Comparison of ENCODE assay signal across 17 mouse cellular contexts in genomic region chr6:99350156-99350555, GRCm38 (mm10).
A peak's percentile ranks its signal among the peaks of the same experiment; 100 is the strongest.
DNase-seq lines count a peak whose midpoint lies in the region; ATAC-seq and TF ChIP-seq lines count a peak whose summit lies in the region.
"Had no signal": no experiment of that assay in that cellular context is flagged by ENCODE, and none has a peak within 500 bp of the region (broad histone marks: within the 10 kb centered on the region; RNA-seq: fewer than 3 reads in every experiment).

No protein-coding gene starts in this region.

- no peaks in the 10 kb centered on the region for H3K4me1 ChIP-seq in embryonic facial prominence, embryonic 11.5 days (ENCODE audit: control insufficient read depth, insufficient read depth, low read length)
- H3K4me1 ChIP-seq in embryonic facial prominence, embryonic 10.5 days = peaks cover 19% of the 10 kb centered on the region
- H3K4me1 ChIP-seq in heart, embryonic 16.5 days (ENCODE audit: control insufficient read depth, insufficient read depth, low read length) = peaks cover 18% of the 10 kb centered on the region

- no peaks in the 10 kb centered on the region for H3K36me3 ChIP-seq in embryonic facial prominence, embryonic 11.5 days (replicated peaks; ENCODE audit: control insufficient read depth, insufficient read depth, low read depth, low read length)
- no peaks in the 10 kb centered on the region for H3K36me3 ChIP-seq in embryonic facial prominence, embryonic 10.5 days (replicated peaks)
- H3K36me3 ChIP-seq in heart, embryonic 16.5 days (ENCODE audit: control insufficient read depth, insufficient read depth) = no peaks in the 10 kb centered on the region
- H3K36me3 ChIP-seq: embryonic facial prominence, embryonic 13.5 days had no signal

- no peak overlapping the region for H3K4me3 ChIP-seq in embryonic facial prominence, embryonic 11.5 days (ENCODE audit: low read depth, low read length)
- H3K4me3 ChIP-seq in embryonic facial prominence, embryonic 10.5 days = no peak overlapping the region
- no peak overlapping the region for H3K4me3 ChIP-seq in heart, embryonic 16.5 days (ENCODE audit: low read length)
- no peak overlapping the region for H3K4me3 ChIP-seq in left cerebral cortex, adult 2 months
- H3K4me3 ChIP-seq: embryonic facial prominence, embryonic 13.5 days had no signal

- no peak overlapping the region for H3K9ac ChIP-seq in embryonic facial prominence, embryonic 11.5 days (replicated peaks; ENCODE audit: low read length)
- no peak overlapping the region for H3K9ac ChIP-seq in heart, embryonic 16.5 days (ENCODE audit: low read length)
- H3K9ac ChIP-seq: embryonic facial prominence, embryonic 13.5 days; forebrain, postnatal 0 days had no signal

- no peak overlapping the region for H3K27ac ChIP-seq in embryonic facial prominence, embryonic 11.5 days (replicated peaks; ENCODE audit: low read depth, low read length)
- no peak overlapping the region for H3K27ac ChIP-seq in embryonic facial prominence, embryonic 10.5 days (replicated peaks)
- peak overlapping the region; percentile 63 for H3K27ac ChIP-seq in heart, embryonic 16.5 days (ENCODE audit: low read length)
- no peak overlapping the region for H3K27ac ChIP-seq in left cerebral cortex, adult 2 months
- H3K27ac ChIP-seq: embryonic facial prominence, embryonic 13.5 days had no signal

- no peaks in the 10 kb centered on the region for H3K27me3 ChIP-seq in embryonic facial prominence, embryonic 11.5 days (ENCODE audit: control insufficient read depth, insufficient read depth, low read length)
- no peaks in the 10 kb centered on the region for H3K27me3 ChIP-seq in embryonic facial prominence, embryonic 10.5 days (replicated peaks; ENCODE audit: low read depth, poor library complexity, severe bottlenecking)
- H3K27me3 ChIP-seq in heart, embryonic 16.5 days (ENCODE audit: control insufficient read depth, insufficient read depth, low read length) = no peaks in the 10 kb centered on the region

- no peak for TF ChIP-seq CTCF in left cerebral cortex, adult 2 months (IDR thresholded peaks at IDR 0.05)

- 64% methylated on average over 5 of the region's 5 CpGs for WGBS in embryonic facial prominence, embryonic 11.5 days
- 73% methylated on average over 5 of the region's 5 CpGs for WGBS in embryonic facial prominence, embryonic 10.5 days
- 29% methylated on average over 5 of the region's 5 CpGs for WGBS in heart, embryonic 16.5 days

- no peak overlapping the region for H3K4me2 ChIP-seq in embryonic facial prominence, embryonic 11.5 days (ENCODE audit: low read depth, low read length)
- H3K4me2 ChIP-seq in heart, embryonic 16.5 days (ENCODE audit: low read depth, low read length) = peak overlapping the region; percentile 37
- H3K4me2 ChIP-seq: embryonic facial prominence, embryonic 13.5 days had no signal

- DNase-seq in embryonic facial prominence, embryonic 11.5 days (ENCODE audit: low spot score) = peak; percentile 41
- no peak for DNase-seq in embryonic facial prominence, embryonic 10.5 days (ENCODE audit: low spot score)
- no peak for DNase-seq in heart, postnatal 14 days
- DNase-seq in left cerebral cortex, adult 2 months (ENCODE audit: extremely low spot score in 1 of 2, low spot score in 2 of 2) = no peak
- no peak for DNase-seq in kidney, adult 9 months
- DNase-seq: adrenal gland, postnatal 25 days; cerebellum, adult 9-11 months; forebrain, postnatal 0 days; gastrocnemius, postnatal 14 days; kidney, postnatal 4 days; lung, postnatal 14 days; right cerebral cortex, adult 18-20 months; thymus, postnatal 4 days had no signal

- intact Hi-C loops in heart, postnatal 14 days (cut with DNase I) = no loop called here
- intact Hi-C loops in left cerebral cortex, adult 2 months (cut with DNase I) = no loop called here

- H3K9me3 ChIP-seq in embryonic facial prominence, embryonic 11.5 days (replicated peaks; ENCODE audit: control insufficient read depth, low read length) = no peaks in the 10 kb centered on the region
- no peaks in the 10 kb centered on the region for H3K9me3 ChIP-seq in embryonic facial prominence, embryonic 10.5 days
- H3K9me3 ChIP-seq in heart, embryonic 16.5 days (replicated peaks; ENCODE audit: control insufficient read depth, low read length) = no peaks in the 10 kb centered on the region
- H3K9me3 ChIP-seq: embryonic facial prominence, embryonic 13.5 days had no signal

- ATAC-seq in embryonic facial prominence, embryonic 11.5 days (replicated peaks; ENCODE audit: insufficient number of reproducible peaks, low FRiP score, low TSS enrichment, low read depth) = no peak
- no peak for ATAC-seq in heart, embryonic 16.5 days (replicated peaks; ENCODE audit: extremely low read depth, insufficient read depth, low FRiP score)
- peak; percentile 5 for ATAC-seq in inflammation-experienced regulatory T-cells, adult 6 months
- ATAC-seq in megakaryocyte-erythroid progenitor cell, adult 5-6 weeks (replicated peaks; ENCODE audit: low FRiP score, low TSS enrichment, poor library complexity, severe bottlenecking) = peak; percentile 91
- ATAC-seq: forebrain, postnatal 0 days had no signal

Comparison
In these comparisons a context has a peak if more than half of its experiments do, and no peak if none do; other contexts are left out.
1. ATAC-seq: peak in inflammation-experienced regulatory T-cells, adult 6 months (single experiment) and megakaryocyte-erythroid progenitor cell, adult 5-6 weeks (single experiment); none in embryonic facial prominence, embryonic 11.5 days (single experiment) and heart, embryonic 16.5 days (single experiment).